Mouse (Mus musculus): ENCODE measurements at regions not wholly inside any gene's neighbourhood (a gene's known extent, or its start where the extent isn't known, plus 50 kb on each side); places are given as distances from the start of the nearest gene placed in this dataset.

- intact Hi-C loops (cut with DNase I), result no loop called here
- DNase-seq (ENCODE audit: extremely low spot score in 1 of 2, low spot score in 2 of 2), result no peak
Observed at GRCm38 (mm10) chr14:8993421-8993820, 327.4 kb upstream of the 4930452B06Rik start.

GRCm38 (mm10) chr14:8985086-8985793, 319.2 kb upstream of the 4930452B06Rik start:
- intact Hi-C loops (cut with DNase I), result no loop called here
- DNase-seq (ENCODE audit: extremely low spot score in 1 of 2, low spot score in 2 of 2), result no peak

DNA sequence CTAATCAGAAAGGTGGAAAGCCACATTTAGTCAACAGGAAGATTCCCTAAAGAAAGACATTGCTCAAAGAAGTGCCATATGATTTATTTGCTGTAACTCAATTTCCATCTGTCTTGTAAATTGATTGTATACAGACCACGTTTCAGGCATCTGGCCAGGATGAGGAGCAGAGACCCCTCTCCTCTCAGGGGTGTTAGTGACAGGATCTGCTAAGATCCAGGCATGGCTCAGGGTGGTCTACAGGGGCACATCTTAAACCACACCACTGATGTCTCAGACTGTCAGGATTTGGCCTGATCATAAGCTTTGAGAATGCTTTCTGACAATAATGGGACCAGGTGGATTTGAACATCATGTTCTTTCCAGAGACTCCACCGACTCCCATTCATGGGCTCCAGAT, 295.5 kb upstream of the 4930452B06Rik start:
- intact Hi-C loops (cut with DNase I), result no loop called here

GRCm38 (mm10) chr14:8952853-8953397, 286.9 kb upstream of the 4930452B06Rik start:
- no peak for DNase-seq (ENCODE audit: extremely low spot score in 1 of 2, low spot score in 2 of 2)
- intact Hi-C loops (cut with DNase I), result no loop called here

More for the DNA sequence above, 295.5 kb upstream of the 4930452B06Rik start:
- no peak for DNase-seq (ENCODE audit: extremely low spot score in 1 of 2, low spot score in 2 of 2)

DNA sequence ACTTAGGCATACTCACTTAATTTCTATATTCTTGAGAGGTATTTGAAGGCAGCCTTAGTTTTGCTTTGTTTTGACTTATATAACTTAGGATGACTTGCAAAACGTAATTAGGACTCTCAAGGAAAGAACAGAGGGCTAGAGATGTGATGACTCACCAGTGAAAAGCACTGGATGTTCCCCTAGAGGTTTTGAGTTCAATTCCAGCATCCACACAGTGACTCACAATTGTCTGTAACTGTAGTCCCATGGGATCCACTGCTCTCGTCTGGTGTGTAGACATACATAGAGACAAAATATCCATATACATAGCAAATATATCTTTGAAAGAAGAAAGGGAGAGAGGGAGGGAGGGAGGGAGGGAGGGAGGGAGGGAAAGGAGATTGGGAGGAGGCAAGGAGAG, 282.7 kb upstream of the 4930452B06Rik start:
- intact Hi-C loops (cut with DNase I), result no loop called here
- DNase-seq (ENCODE audit: extremely low spot score in 1 of 2, low spot score in 2 of 2), result no peak

GRCm38 (mm10) chr14:8946851-8947625, 281.0 kb upstream of the 4930452B06Rik start:
- intact Hi-C loops (cut with DNase I), result no loop called here
- no peak for DNase-seq (ENCODE audit: extremely low spot score in 1 of 2, low spot score in 2 of 2)

DNA sequence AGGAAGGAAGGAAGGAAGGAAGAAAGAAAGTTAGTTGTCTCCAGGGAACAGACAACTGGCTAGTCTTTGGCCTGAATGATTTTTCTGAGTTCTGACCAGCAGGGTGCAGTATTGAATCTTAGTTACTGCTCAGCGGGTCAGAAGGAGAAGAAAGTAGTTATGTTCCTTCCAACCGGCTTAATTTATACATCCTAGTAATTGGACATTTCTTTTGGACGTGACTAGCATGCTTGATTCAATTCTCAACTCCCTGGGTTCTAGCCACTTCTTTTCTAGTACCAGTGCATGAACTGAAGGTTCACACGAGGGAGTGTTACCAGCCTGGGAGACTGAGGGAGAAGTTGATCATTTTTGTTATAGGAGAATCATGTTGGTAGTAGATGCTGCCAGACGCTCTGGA, 269.1 kb upstream of the 4930452B06Rik start:
- peak; percentile 48 to 49 for DNase-seq (ENCODE audit: extremely low spot score in 1 of 2, low spot score in 2 of 2)
- intact Hi-C loops (cut with DNase I), result no loop called here
